Mouse (Mus musculus) stomach, embryonic 14.5 days (tissue): ENCODE data around the gene Zfp598. TPM values are rescaled to one million over a fixed set of nuclear protein-coding genes. Genes with fewer than 3 reads are reported as not detected.

Experiments
- ATAC-seq: fragments of 200-750 bp; cut with Nextera tagmentation; 2 replicates; pipeline ENCODE4 v1.8.0; 2017; ENCODE audit warnings: low read depth, moderate TSS enrichment; ENCODE audit not compliant: insufficient number of reproducible peaks, insufficient read depth, low FRiP score
- H3K27ac ChIP-seq: fragments of 300-500 bp; sonication (generic); 2 replicates; pipeline ENCODE4 v1.5.1; 2014; ENCODE audit warnings: mild to moderate bottlenecking, low read length, moderate library complexity, mixed read lengths
- H3K27me3 ChIP-seq: fragments of 300-500 bp; sonication (generic); 2 replicates; pipeline ENCODE4 v1.6.1; 2014; ENCODE audit warnings: low read length, control low read depth, mixed read lengths; ENCODE audit not compliant: control insufficient read depth, insufficient read depth
- H3K36me3 ChIP-seq: fragments of 300-500 bp; sonication (generic); 2 replicates; pipeline ENCODE4 v1.6.1; 2014; ENCODE audit warnings: mild to moderate bottlenecking, control low read depth, low read length, moderate library complexity, mixed read lengths; ENCODE audit not compliant: control insufficient read depth, insufficient read depth
- H3K4me1 ChIP-seq: fragments of 300-500 bp; sonication (generic); 2 replicates; pipeline ENCODE4 v1.6.1; 2014; ENCODE audit warnings: low read length, control low read depth, mixed read lengths; ENCODE audit not compliant: control insufficient read depth, insufficient read depth
- H3K4me2 ChIP-seq: fragments of 300-500 bp; sonication (generic); replicated peaks from 2 replicates; pipeline ENCODE4 v1.6.1; 2014; ENCODE audit warnings: low read depth, low read length, control low read depth
- H3K4me3 ChIP-seq: fragments of 300-500 bp; sonication (generic); 2 replicates; pipeline ENCODE4 v1.5.1; 2014; ENCODE audit warnings: low read depth, low read length, control low read depth
- H3K9ac ChIP-seq: fragments of 300-500 bp; sonication (generic); replicated peaks from 2 replicates; pipeline ENCODE4 v1.6.1; 2014; ENCODE audit warnings: low read depth, mild to moderate bottlenecking, control low read depth, low read length, moderate library complexity, mixed read lengths
- H3K9me3 ChIP-seq: fragments of 300-500 bp; sonication (generic); 2 replicates; pipeline ENCODE4 v1.6.1; 2016; ENCODE audit warnings: low read depth, low read length, control low read depth; ENCODE audit not compliant: control insufficient read depth
- WGBS: fragments of 180-500 bp; shearing (Covaris S2); extraction: QIAGEN DNeasy Blood & Tissue Kit; methylation state at CpG from one replicate; pipeline ENCODE4 v1.1.7; 2014; 5-methylcytosine and 5-hydroxymethylcytosine counted together
- polyA plus RNA-seq: library from polyadenylated mRNA; unstranded; fragments of >200 nt; fragmentation: Nextera tagmentation; extraction: Ambion mirVana; gene quantifications from 2 replicates; pipeline ENCODE4 v1.2.1, GENCODE M21; 2014

The Zfp598 gene
- polyA plus RNA-seq, 1 experiment from 2014 or later = 24.8 TPM

GRCm38 (mm10) chr17:24649581-24650069, 19.9 kb upstream of the Zfp598 start:
- Histone ChIP-seq H3K4me1 (peaks cover 22% of the 10 kb centered on the region), H3K4me3 (peak overlapping the region; percentile 72), H3K4me2 (peak overlapping the region; percentile 97), H3K27ac (peak overlapping the region; percentile 55; the same call in 1 of the 2 replicates), H3K9ac (peak overlapping the region; percentile 74), H3K9me3 (no peaks in the 10 kb centered on the region), H3K27me3 (no peaks in the 10 kb centered on the region), H3K36me3 (peaks cover 3% of the 10 kb centered on the region; the same call in 1 of the 2 replicates)
- WGBS = under 1% methylated on average over 35 of the region's 35 CpGs
- ATAC-seq = peak; percentile 16; the same call in 1 of the 2 replicates

GRCm38 (mm10) chr17:24650070-24650616, 19.3 kb upstream of the Zfp598 start, which contains the start of gene Slc9a3r2:
Gene Slc9a3r2, minus strand, starts transcription at chr17:24650327.
- H3K27me3 ChIP-seq = no peaks in the 10 kb centered on the region
- no peaks in the 10 kb centered on the region for H3K9me3 ChIP-seq
- H3K4me1 ChIP-seq = peaks cover 17% of the 10 kb centered on the region; the same call in 1 of the 2 replicates
- WGBS = under 1% methylated on average over 30 of the region's 41 CpGs
- H3K36me3 ChIP-seq = peaks cover 3% of the 10 kb centered on the region; the same call in 1 of the 2 replicates
- ATAC-seq = peak; percentile 64
- H3K4me2 ChIP-seq = peak within 1 kb of the TSS; percentile 97
- peak within 1 kb of the TSS; percentile 55; the same call in 1 of the 2 replicates for H3K27ac ChIP-seq
- H3K4me3 ChIP-seq = peak within 1 kb of the TSS; percentile 72
- H3K9ac ChIP-seq = peak within 1 kb of the TSS; percentile 74

- H3K27me3 ChIP-seq = no peaks in the 10 kb centered on the region
- no peak for ATAC-seq
- 0 out of 2 replicates have a peak overlapping the region, but pooled peaks have one; percentile 74 for H3K9ac ChIP-seq
- peaks cover 13% of the 10 kb centered on the region; the same call in 1 of the 2 replicates for H3K4me1 ChIP-seq
- H3K27ac ChIP-seq = no peak overlapping the region
- peaks cover 3% of the 10 kb centered on the region; the same call in 1 of the 2 replicates for H3K36me3 ChIP-seq
- no peaks in the 10 kb centered on the region for H3K9me3 ChIP-seq
- H3K4me3 ChIP-seq = 0 out of 2 replicates have a peak overlapping the region, but pooled peaks have one; percentile 72
- 85% methylated on average over 4 of the region's 4 CpGs for WGBS
- H3K4me2 ChIP-seq = peak overlapping the region; percentile 97; the same call in 1 of the 2 replicates
These were observed 18.7 kb upstream of the Zfp598 start for GRCm38 (mm10) chr17:24650766-24651165.

GRCm38 (mm10) chr17:24651835-24652234, 17.7 kb upstream of the Zfp598 start:
- Histone ChIP-seq H3K9me3 (no peaks in the 10 kb centered on the region), H3K36me3 (no peaks in the 10 kb centered on the region), H3K4me2 (no peak overlapping the region), H3K9ac (no peak overlapping the region), H3K4me3 (no peak overlapping the region), H3K27ac (no peak overlapping the region), H3K27me3 (no peaks in the 10 kb centered on the region), H3K4me1 (peaks cover 13% of the 10 kb centered on the region; the same call in 1 of the 2 replicates)
- WGBS = 67% methylated on average over 3 of the region's 3 CpGs
- ATAC-seq = no peak

GRCm38 (mm10) chr17:24653967-24654710, 15.3 kb upstream of the Zfp598 start:
- peaks cover 4% of the 10 kb centered on the region; the same call in 1 of the 2 replicates for H3K27me3 ChIP-seq
- 0 out of 2 replicates have a peak overlapping the region, but pooled peaks have one; percentile 18 for H3K9ac ChIP-seq
- H3K9me3 ChIP-seq = no peaks in the 10 kb centered on the region
- H3K4me2 ChIP-seq = peak overlapping the region; percentile 60
- H3K27ac ChIP-seq = no peak overlapping the region
- peaks cover 16% of the 10 kb centered on the region; the same call in 1 of the 2 replicates for H3K4me1 ChIP-seq
- H3K36me3 ChIP-seq = no peaks in the 10 kb centered on the region
- peak overlapping the region; percentile 28 for H3K4me3 ChIP-seq
- peak; percentile 30; the same call in 1 of the 2 replicates for ATAC-seq
- 2% methylated on average over 19 of the region's 19 CpGs for WGBS

GRCm38 (mm10) chr17:24654969-24655368, 14.5 kb upstream of the Zfp598 start:
- no peaks in the 10 kb centered on the region for H3K9me3 ChIP-seq
- H3K4me1 ChIP-seq = peaks cover 11% of the 10 kb centered on the region; the same call in 1 of the 2 replicates
- peaks cover 5% of the 10 kb centered on the region; the same call in 1 of the 2 replicates for H3K27me3 ChIP-seq
- no peak overlapping the region for H3K4me2 ChIP-seq
- no peak overlapping the region for H3K27ac ChIP-seq
- no peak overlapping the region for H3K4me3 ChIP-seq
- WGBS = 76% methylated on average over 4 of the region's 4 CpGs
- no peaks in the 10 kb centered on the region for H3K36me3 ChIP-seq
- no peak overlapping the region for H3K9ac ChIP-seq
- no peak for ATAC-seq

GRCm38 (mm10) chr17:24658017-24658758, 11.3 kb upstream of the Zfp598 start, which contains the start of gene Npw:
Gene Npw, minus strand, starts transcription at chr17:24658457.
- 2% methylated on average over 47 of the region's 47 CpGs for WGBS
- Histone ChIP-seq H3K4me2 (peak within 1 kb of the TSS; percentile 93), H3K27me3 (peaks cover 5% of the 10 kb centered on the region; the same call in 1 of the 2 replicates), H3K4me3 (peak within 1 kb of the TSS; percentile 38), H3K9ac (peak within 1 kb of the TSS; percentile 33; the same call in 1 of the 2 replicates), H3K4me1 (peaks cover 7% of the 10 kb centered on the region; the same call in 1 of the 2 replicates), H3K27ac (no peak within 1 kb of the TSS), H3K9me3 (no peaks in the 10 kb centered on the region), H3K36me3 (no peaks in the 10 kb centered on the region)
- ATAC-seq = peak; percentile 53; the same call in 1 of the 2 replicates
